Mouse (Mus musculus): ENCODE data around the gene Adamtsl4. TPM values are rescaled to one million over a fixed set of nuclear protein-coding genes. Genes with fewer than 3 reads are reported as not detected.

The Adamtsl4 gene
- total RNA-seq (2022), result 10 to 100 TPM; 35.5 to 60.3 (median 45.4) TPM

DNA sequence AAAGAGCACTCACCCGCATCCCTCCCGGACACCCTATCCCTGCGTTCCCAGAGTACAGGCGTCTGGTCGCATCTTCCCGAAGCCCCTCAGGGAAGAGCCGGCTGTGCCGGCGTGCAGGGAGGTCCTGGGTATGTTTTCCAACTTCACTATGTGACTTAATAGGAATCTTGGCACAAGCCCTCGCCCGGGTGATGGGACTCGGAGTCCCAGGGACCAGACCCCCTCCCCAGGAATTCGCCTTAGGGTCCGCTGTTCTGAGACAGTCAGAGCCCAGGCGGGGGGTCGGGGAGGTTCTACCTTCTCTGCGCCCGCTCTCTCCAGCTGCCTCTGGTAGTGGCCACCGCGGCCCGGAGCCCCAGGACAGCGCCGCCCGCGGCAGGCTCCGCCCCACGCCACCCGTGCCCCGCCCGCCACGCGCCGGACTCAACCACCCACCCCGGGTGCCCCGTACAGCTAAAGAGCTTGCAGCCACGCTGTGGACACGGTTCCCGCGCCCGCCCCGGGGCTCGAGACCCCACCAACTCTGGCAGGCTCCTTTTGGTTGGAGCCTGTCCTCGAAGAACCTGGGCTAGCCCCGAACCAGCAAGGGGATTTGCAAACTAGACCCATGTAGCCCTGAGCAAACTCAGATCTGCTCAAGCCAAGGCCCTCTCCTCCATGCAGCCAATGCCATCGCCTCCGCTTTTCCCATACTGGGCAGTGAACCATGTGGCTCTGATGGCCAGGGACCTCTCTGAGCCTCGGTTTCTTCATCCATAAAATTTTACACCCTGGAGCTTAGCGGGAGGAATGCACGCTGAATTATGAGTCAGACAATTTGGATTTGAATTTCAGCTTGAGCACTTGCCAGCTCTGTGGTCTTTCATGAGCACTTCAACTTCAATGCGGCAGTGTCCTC is at the start of gene Adamtsl4:
TSS of gene Adamtsl4 (minus strand) at position 394 of the 898 bp plus-strand sequence.
- DNase-seq (ENCODE audit: low spot score), result peak; percentile 79

DNA sequence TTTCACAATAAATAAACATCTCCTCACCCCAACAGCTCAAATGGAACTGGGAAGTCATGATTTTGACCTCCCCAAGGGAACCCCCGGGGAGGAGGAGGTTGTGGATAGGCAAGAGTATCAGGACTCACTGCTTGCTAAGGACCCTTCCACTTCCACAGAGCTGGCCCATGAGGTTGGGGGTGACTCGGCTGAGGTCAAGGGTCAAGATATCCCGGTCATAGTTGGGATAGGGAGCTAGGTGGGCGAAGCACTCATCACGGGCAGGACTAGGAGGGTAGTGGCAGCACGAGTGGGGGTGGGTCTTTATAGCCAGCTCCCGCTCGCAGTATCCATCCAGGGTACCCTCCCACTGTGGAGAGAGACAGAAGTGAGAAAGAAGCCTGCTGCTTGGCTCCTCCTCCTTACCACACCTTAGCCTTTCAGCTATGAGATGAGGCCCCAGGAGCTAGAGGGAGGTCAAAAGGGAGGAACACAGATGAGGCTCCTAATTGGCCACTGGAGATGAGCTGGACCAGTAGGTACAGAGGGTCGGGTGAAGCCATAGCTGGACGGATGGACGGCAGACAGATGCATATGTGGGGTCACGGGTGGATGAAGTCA is 47.5 kb upstream of the Adamtsl4 start:
- DNase-seq (ENCODE audit: low spot score), result no peak

- DNase-seq (ENCODE audit: low spot score), result peak; percentile 45
These were observed 46.5 kb upstream of the Adamtsl4 start for GRCm38 (mm10) chr3:95734092-95734702.

GRCm38 (mm10) chr3:95732744-95733521 is 45.2 kb upstream of the Adamtsl4 start:
- DNase-seq (ENCODE audit: low spot score), result peak; percentile 60

DNA sequence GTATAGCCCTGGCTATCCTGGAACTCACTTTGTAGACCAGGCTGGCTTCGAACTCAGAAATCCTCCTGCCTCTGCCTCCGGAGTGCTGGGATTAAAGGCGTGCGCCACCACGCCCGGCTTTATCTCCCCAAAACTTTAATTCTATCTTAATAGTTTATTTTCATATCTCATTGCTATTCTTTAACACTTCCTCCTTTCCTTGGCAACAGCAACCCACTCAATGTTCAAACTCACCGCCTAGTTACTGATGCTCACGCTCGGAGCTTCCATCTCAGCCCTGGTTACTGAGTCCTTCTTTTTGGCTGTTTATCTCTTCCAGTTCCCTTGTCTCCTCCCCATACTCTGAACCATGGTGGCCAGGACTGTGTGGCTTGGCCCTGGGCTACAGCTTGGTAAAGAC is 44.6 kb upstream of the Adamtsl4 start:
- no peak for DNase-seq (ENCODE audit: low spot score)

GRCm38 (mm10) chr3:95731802-95732201 is 44.1 kb upstream of the Adamtsl4 start:
- no peak for DNase-seq (ENCODE audit: low spot score)

- DNase-seq (ENCODE audit: low spot score), result no peak
These were observed 42.7 kb upstream of the Adamtsl4 start for GRCm38 (mm10) chr3:95730431-95730830.

DNA sequence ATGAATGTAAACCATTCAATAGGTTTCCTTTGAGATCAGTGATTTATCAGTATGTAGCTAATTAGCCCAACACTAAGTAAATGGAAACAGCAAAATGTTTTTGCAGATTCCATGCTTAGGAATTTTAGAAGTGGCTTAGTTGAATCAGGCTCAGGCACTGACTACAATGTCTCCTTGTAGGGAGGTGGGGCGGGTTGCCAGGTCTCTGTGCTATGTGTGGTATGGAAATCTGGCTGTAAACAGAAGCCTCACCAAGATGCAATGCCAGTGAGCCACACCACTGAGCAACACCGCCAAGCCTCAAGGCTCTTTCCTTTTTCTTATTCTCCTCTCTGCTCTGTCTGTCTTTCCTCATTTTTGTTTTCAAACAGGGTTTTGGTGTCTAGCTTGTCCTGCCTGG is 41.2 kb upstream of the Adamtsl4 start:
- no peak for DNase-seq (ENCODE audit: low spot score)

DNA sequence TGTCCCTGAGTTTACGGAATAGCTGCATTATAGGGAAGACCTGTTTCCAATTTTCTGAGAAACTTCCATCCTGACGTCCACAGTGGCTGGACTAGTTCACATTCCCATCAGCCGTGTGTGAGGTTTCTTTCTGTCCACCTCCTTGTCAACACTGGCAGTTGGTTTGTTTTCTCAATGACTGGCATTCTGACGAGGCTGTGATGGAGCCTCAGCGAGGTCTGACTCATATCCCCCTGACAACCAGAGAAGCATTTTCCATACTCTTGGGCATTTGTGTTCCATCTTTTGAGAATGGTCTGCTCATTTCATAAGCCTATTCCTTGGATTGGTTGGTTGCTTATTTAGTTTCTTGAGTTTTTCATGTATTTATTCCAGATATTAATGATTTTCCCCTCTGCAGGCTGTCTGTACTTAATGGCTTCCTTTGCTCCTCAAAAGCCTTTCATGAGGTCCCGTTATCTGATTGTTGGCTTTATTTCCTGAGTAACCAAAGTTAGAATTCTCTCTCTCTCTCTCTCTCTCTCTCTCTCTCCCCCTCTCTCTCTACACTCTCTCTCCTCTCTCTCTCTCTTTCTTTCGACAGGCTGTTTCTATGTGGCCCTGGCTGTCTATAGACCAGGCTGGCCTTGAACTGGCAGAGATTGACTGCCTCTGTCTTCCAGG is 39.1 kb upstream of the Adamtsl4 start:
- DNase-seq (ENCODE audit: low spot score), result no peak

- no peak for DNase-seq (ENCODE audit: low spot score)
These were observed 38.1 kb upstream of the Adamtsl4 start for GRCm38 (mm10) chr3:95725863-95726262.

DNA sequence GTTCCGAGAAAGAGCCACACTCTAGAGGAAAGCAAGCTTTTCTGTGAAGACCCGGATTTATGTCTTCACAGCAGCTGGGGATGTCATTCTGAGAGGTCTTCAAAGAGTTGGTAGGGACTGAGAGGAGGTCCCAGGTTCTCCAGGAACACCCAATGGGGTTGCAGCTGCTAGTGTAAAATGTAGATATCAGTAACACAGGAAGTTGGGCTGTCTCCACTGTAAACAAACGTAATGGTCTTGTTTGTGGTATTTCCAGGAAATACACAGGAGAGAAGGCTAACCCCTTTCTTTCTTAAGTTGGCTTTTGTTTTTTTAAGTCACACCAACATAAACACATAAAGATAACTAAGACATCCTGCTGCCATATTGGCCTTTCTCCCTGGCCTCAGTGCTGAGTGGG is 34.7 kb upstream of the Adamtsl4 start:
- DNase-seq (ENCODE audit: low spot score), result no peak

DNA sequence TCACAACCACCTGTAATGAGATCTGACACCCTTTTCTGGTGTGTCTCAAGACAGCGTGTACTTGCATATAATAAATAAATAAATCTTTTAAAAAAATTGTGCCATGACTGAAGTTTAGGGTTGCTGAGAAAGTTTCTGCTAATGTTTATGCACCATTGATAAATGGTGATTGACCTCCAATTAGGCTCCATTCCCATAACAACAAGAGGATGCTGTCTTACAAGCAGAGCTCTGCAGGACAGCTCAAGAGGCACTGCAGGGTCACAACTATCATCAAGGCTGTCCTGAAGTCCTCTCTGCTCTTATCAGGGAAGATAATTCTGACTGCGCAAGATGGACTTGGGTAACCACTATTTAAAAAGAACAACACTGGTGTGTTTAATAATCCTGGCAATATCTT is 30.4 kb upstream of the Adamtsl4 start:
- no peak for DNase-seq (ENCODE audit: low spot score)

DNA sequence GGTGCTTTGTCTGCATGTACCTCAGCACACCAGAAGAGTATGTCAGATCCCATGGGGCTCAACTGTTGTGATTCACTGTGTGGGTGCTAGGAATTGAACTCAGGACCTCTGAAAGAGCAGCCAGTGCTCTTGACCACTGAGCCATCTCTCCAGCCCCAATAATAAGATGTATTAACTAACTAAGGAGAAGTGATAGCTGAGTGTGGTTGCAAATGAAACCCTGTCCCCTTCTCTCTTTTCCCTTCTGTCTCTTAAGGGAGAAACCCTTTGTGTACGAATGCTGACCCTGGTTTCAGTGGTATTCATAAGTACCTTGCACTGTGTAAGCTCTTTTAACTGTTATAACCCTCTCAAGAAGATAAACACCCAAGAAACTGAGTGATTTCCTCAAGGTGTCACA is 28.4 kb upstream of the Adamtsl4 start:
- DNase-seq (ENCODE audit: low spot score), result no peak

GRCm38 (mm10) chr3:95709967-95710366 is 22.2 kb upstream of the Adamtsl4 start:
- no peak for DNase-seq (ENCODE audit: low spot score)

GRCm38 (mm10) chr3:95709044-95709443 is 21.3 kb upstream of the Adamtsl4 start:
- DNase-seq (ENCODE audit: low spot score), result no peak

- DNase-seq (ENCODE audit: low spot score), result no peak
These were observed 19.8 kb upstream of the Adamtsl4 start for GRCm38 (mm10) chr3:95707497-95707896.

GRCm38 (mm10) chr3:95706273-95706672 is 18.6 kb upstream of the Adamtsl4 start:
- no peak for DNase-seq (ENCODE audit: low spot score)

GRCm38 (mm10) chr3:95704612-95705011 is 16.9 kb upstream of the Adamtsl4 start:
- DNase-seq (ENCODE audit: low spot score), result no peak

- no peak for DNase-seq (ENCODE audit: low spot score)
These were observed 15.6 kb upstream of the Adamtsl4 start for GRCm38 (mm10) chr3:95703276-95703675.

- DNase-seq (ENCODE audit: low spot score), result peak; percentile 75
These were observed 14.3 kb upstream of the Adamtsl4 start for GRCm38 (mm10) chr3:95701877-95702540.

DNA sequence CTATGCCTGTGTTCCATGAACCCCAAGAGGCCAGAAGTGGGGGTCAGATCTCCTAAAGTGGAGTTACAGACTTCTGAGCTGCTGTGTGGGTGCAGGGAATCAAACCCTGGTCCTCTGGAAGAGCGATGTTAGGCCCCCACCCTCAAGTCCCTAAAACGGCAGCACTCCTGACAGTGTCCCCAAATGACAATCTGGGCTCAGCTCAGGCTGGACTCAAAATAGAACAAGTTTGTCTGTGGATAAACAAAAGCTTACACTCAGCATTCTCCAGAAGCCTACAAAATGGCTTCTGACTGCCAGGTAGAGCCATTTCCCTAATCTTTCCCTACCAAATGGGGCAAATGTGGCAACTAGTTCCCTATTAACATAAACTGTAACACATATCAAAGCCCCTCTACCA is 13.4 kb upstream of the Adamtsl4 start:
- no peak for DNase-seq (ENCODE audit: low spot score)

All from heart, adult 8-10 months (tissue).